Mouse (Mus musculus): ENCODE measurements around the gene Calr4. TPM values are rescaled to one million over a fixed set of nuclear protein-coding genes. Genes with fewer than 3 reads are reported as not detected.

Calr4 gene
- polyA plus RNA-seq, 1 experiment from 2014 or later = not detected

GRCm38 (mm10) chr4:109262068-109262467 is 27.8 kb downstream of the Calr4 start:
- Histone ChIP-seq H3K27ac (replicated peaks) (no peak overlapping the region), H3K36me3 (ENCODE audit: control insufficient read depth, insufficient read depth, low read length) (no peaks in the 10 kb centered on the region), H3K9me3 (ENCODE audit: control insufficient read depth, low read length) (no peaks in the 10 kb centered on the region), H3K4me3 (ENCODE audit: low read depth, low read length) (no peak overlapping the region), H3K9ac (ENCODE audit: low read length) (no peak overlapping the region), H3K4me2 (replicated peaks; ENCODE audit: low read depth) (no peak overlapping the region), H3K27me3 (ENCODE audit: control insufficient read depth, insufficient read depth, low read length) (no peaks in the 10 kb centered on the region), H3K4me1 (replicated peaks; ENCODE audit: control insufficient read depth, insufficient read depth) (no peaks in the 10 kb centered on the region)
- DNase-seq (ENCODE audit: low spot score) (no peak), ATAC-seq (ENCODE audit: low FRiP score, low TSS enrichment) (no peak)
- 68% methylated on average over 6 of the region's 6 CpGs for WGBS
- TF ChIP-seq EP300 (optimal IDR thresholded peaks at IDR 0.05) = no peak
- no peak for TF ChIP-seq CTCF (IDR thresholded peaks at IDR 0.05; ENCODE audit: low read depth)

GRCm38 (mm10) chr4:109266056-109266455 is 31.8 kb downstream of the Calr4 start:
- DNase-seq (ENCODE audit: low spot score) (no peak), ATAC-seq (ENCODE audit: low FRiP score, low TSS enrichment) (no peak)
- Histone ChIP-seq H3K9ac (ENCODE audit: low read length) (no peak overlapping the region), H3K36me3 (ENCODE audit: control insufficient read depth, insufficient read depth, low read length) (no peaks in the 10 kb centered on the region), H3K27ac (replicated peaks) (no peak overlapping the region), H3K4me3 (ENCODE audit: low read depth, low read length) (no peak overlapping the region), H3K4me1 (replicated peaks; ENCODE audit: control insufficient read depth, insufficient read depth) (no peaks in the 10 kb centered on the region), H3K4me2 (replicated peaks; ENCODE audit: low read depth) (no peak overlapping the region), H3K9me3 (ENCODE audit: control insufficient read depth, low read length) (no peaks in the 10 kb centered on the region), H3K27me3 (ENCODE audit: control insufficient read depth, insufficient read depth, low read length) (no peaks in the 10 kb centered on the region)
- no peak for TF ChIP-seq EP300 (optimal IDR thresholded peaks at IDR 0.05)
- TF ChIP-seq CTCF (IDR thresholded peaks at IDR 0.05; ENCODE audit: low read depth) = no peak
- 80% methylated on average over 3 of the region's 3 CpGs for WGBS

- no peaks in the 10 kb centered on the region for H3K27me3 ChIP-seq (ENCODE audit: control insufficient read depth, insufficient read depth, low read length)
- H3K27ac ChIP-seq (replicated peaks) = no peak overlapping the region
- no peak overlapping the region for H3K4me3 ChIP-seq (ENCODE audit: low read depth, low read length)
- H3K9me3 ChIP-seq (ENCODE audit: control insufficient read depth, low read length) = no peaks in the 10 kb centered on the region
- no peaks in the 10 kb centered on the region for H3K4me1 ChIP-seq (replicated peaks; ENCODE audit: control insufficient read depth, insufficient read depth)
- H3K9ac ChIP-seq (ENCODE audit: low read length) = no peak overlapping the region
- TF ChIP-seq CTCF (IDR thresholded peaks at IDR 0.05; ENCODE audit: low read depth) = no peak
- no peak for TF ChIP-seq EP300 (optimal IDR thresholded peaks at IDR 0.05)
- H3K36me3 ChIP-seq (ENCODE audit: control insufficient read depth, insufficient read depth, low read length) = no peaks in the 10 kb centered on the region
- no peak for ATAC-seq (ENCODE audit: low FRiP score, low TSS enrichment)
- DNase-seq (ENCODE audit: low spot score) = no peak
- H3K4me2 ChIP-seq (replicated peaks; ENCODE audit: low read depth) = no peak overlapping the region
- 48% methylated on average over 2 of the region's 2 CpGs for WGBS
Observed at GRCm38 (mm10) chr4:109266744-109267143, 32.5 kb downstream of the Calr4 start.

- Histone ChIP-seq H3K9me3 (ENCODE audit: control insufficient read depth, low read length) (no peaks in the 10 kb centered on the region), H3K9ac (ENCODE audit: low read length) (no peak overlapping the region), H3K27me3 (ENCODE audit: control insufficient read depth, insufficient read depth, low read length) (no peaks in the 10 kb centered on the region), H3K4me3 (ENCODE audit: low read depth, low read length) (no peak overlapping the region), H3K4me1 (replicated peaks; ENCODE audit: control insufficient read depth, insufficient read depth) (no peaks in the 10 kb centered on the region), H3K27ac (replicated peaks) (no peak overlapping the region), H3K36me3 (ENCODE audit: control insufficient read depth, insufficient read depth, low read length) (no peaks in the 10 kb centered on the region), H3K4me2 (replicated peaks; ENCODE audit: low read depth) (no peak overlapping the region)
- 83% methylated on average over 3 of the region's 3 CpGs for WGBS
- ATAC-seq (ENCODE audit: low FRiP score, low TSS enrichment) = no peak
- no peak for DNase-seq (ENCODE audit: low spot score)
- no peak for TF ChIP-seq EP300 (optimal IDR thresholded peaks at IDR 0.05)
- no peak for TF ChIP-seq CTCF (IDR thresholded peaks at IDR 0.05; ENCODE audit: low read depth)
Observed at GRCm38 (mm10) chr4:109267452-109267851, 33.2 kb downstream of the Calr4 start.

- Histone ChIP-seq H3K4me3 (ENCODE audit: low read depth, low read length) (no peak overlapping the region), H3K9ac (ENCODE audit: low read length) (no peak overlapping the region), H3K9me3 (ENCODE audit: control insufficient read depth, low read length) (no peaks in the 10 kb centered on the region), H3K4me2 (replicated peaks; ENCODE audit: low read depth) (no peak overlapping the region), H3K27me3 (ENCODE audit: control insufficient read depth, insufficient read depth, low read length) (no peaks in the 10 kb centered on the region), H3K27ac (replicated peaks) (no peak overlapping the region), H3K4me1 (replicated peaks; ENCODE audit: control insufficient read depth, insufficient read depth) (no peaks in the 10 kb centered on the region), H3K36me3 (ENCODE audit: control insufficient read depth, insufficient read depth, low read length) (no peaks in the 10 kb centered on the region)
- peak; percentile 31; the same call in 1 of the 2 replicates for TF ChIP-seq CTCF (IDR thresholded peaks at IDR 0.05; ENCODE audit: low read depth)
- TF ChIP-seq EP300 (optimal IDR thresholded peaks at IDR 0.05) = no peak
- DNase-seq (ENCODE audit: low spot score) = no peak
- WGBS = 81% methylated on average over 3 of the region's 3 CpGs
- ATAC-seq (ENCODE audit: low FRiP score, low TSS enrichment) = no peak
Observed at GRCm38 (mm10) chr4:109268903-109269302, 34.6 kb downstream of the Calr4 start.

- ATAC-seq (ENCODE audit: low FRiP score, low TSS enrichment) = no peak
- H3K4me3 ChIP-seq (ENCODE audit: low read depth, low read length) = no peak overlapping the region
- WGBS = 91% methylated on average over 4 of the region's 4 CpGs
- no peak overlapping the region for H3K27ac ChIP-seq (replicated peaks)
- H3K4me1 ChIP-seq (replicated peaks; ENCODE audit: control insufficient read depth, insufficient read depth) = no peaks in the 10 kb centered on the region
- no peaks in the 10 kb centered on the region for H3K36me3 ChIP-seq (ENCODE audit: control insufficient read depth, insufficient read depth, low read length)
- no peak overlapping the region for H3K4me2 ChIP-seq (replicated peaks; ENCODE audit: low read depth)
- H3K9me3 ChIP-seq (ENCODE audit: control insufficient read depth, low read length) = no peaks in the 10 kb centered on the region
- no peak overlapping the region for H3K9ac ChIP-seq (ENCODE audit: low read length)
- no peak for DNase-seq (ENCODE audit: low spot score)
- no peaks in the 10 kb centered on the region for H3K27me3 ChIP-seq (ENCODE audit: control insufficient read depth, insufficient read depth, low read length)
- TF ChIP-seq EP300 (optimal IDR thresholded peaks at IDR 0.05) = no peak
- TF ChIP-seq CTCF (IDR thresholded peaks at IDR 0.05; ENCODE audit: low read depth) = no peak
Observed at GRCm38 (mm10) chr4:109271803-109272202, 37.5 kb downstream of the Calr4 start.

Data from stomach, postnatal 0 days (tissue).